Mouse (Mus musculus) heart, adult 2 months (tissue): ENCODE measurements around the gene Zfp513.

Experiments
- CTCF ChIP-seq: fragments of 200-600 bp; IDR thresholded peaks from 2 replicates; pipeline ENCODE4 v1.8.1; 2022; ENCODE audit warnings: antibody characterized with exemption, mild to moderate bottlenecking, moderate library complexity
- EP300 ChIP-seq: fragments of 200-500 bp; IDR thresholded peaks from 2 replicates; pipeline ENCODE4 v1.6.1; 2011; ENCODE audit warnings: low read depth, low read length, control low read depth; ENCODE audit not compliant: insufficient read depth
- POLR2A ChIP-seq: fragments of 200-500 bp; IDR thresholded peaks from 2 replicates; pipeline ENCODE4 v1.6.1; 2011; ENCODE audit warnings: mild to moderate bottlenecking, low read depth, low read length, control low read depth; ENCODE audit not compliant: insufficient read depth

DNA sequence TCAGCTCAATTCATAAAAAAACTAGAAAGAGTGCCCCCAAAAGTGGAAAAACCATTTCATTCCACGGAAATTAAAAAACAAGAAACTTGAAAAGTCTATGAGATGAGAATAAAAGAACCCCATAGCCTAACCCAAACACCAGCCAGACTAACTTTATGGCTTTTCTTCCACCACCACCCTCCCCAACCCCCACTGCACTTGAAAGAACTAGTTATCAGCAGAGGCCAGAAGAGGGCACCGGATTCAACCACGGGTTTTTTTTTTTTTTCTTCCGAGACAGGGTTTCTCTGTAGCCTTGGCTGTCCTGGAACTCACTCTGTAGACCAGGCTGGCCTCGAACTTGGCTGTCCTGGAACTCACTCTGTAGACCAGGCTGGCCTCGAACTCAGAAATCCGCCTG lies 16.2 kb upstream of the Zfp513 start:
- TF ChIP-seq POLR2A (no peak), CTCF (no peak), EP300 (no peak)
